Mouse (Mus musculus): ENCODE measurements at regions not wholly inside any gene's neighbourhood (a gene's known extent, or its start where the extent isn't known, plus 50 kb on each side); places are given as distances from the start of the nearest gene placed in this dataset.

GRCm38 (mm10) chr3:70097813-70098212 is 90.4 kb downstream of the Otol1 start:
- no peak for DNase-seq (ENCODE audit: low spot score in 2 of 2)

DNA sequence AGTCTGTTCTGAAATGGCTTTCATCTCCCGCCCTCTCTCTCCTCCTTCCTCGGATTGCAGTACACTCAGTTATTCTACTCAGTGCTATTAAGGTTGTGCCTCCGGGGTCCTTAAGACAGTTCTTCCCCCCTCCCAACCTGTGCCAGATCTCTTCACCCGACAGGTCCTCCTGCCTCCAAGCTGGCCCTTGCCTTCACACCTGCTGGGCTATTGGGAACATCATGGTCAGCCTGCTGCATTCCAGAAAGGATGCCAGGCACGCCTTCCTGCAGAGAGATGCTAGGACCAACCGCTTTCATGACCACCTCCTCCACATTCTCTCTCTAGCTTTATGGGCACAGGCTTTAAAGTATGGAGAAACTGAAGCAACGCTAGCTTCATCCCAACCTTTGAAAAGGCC is 94.7 kb downstream of the Otol1 start:
- DNase-seq (ENCODE audit: low spot score in 2 of 2): no peak

DNA sequence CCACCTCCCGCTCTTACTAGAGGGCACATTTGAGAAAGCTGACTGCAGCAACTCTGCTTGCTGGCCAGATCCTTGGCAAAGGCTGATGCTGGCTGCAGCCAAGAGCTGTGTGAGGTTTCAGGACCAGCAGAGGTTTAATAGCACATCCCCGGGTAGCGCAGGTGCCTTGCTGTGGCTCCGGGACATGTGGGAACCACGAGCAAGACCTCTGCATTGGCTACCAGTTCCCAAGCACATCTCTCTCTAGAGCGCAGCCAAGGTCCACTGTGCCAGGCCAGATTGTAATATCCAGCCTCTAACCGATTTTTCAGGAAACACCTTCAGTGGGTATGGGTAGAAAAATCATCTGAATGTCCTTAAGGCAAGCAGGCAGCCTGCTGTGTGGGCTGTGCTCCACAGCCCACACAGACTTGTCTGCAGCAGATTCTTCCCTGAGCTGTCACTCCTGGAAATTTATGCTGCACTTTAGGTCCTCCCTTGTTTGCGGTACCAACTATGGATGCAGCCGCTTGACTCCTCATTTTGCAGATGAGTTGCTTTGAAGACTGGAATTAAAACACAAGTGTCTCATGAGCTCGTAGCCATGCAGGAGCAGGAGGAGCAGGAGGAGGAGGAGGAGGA is 95.3 kb downstream of the Otol1 start:
- no peak for DNase-seq (ENCODE audit: low spot score in 2 of 2)

DNA sequence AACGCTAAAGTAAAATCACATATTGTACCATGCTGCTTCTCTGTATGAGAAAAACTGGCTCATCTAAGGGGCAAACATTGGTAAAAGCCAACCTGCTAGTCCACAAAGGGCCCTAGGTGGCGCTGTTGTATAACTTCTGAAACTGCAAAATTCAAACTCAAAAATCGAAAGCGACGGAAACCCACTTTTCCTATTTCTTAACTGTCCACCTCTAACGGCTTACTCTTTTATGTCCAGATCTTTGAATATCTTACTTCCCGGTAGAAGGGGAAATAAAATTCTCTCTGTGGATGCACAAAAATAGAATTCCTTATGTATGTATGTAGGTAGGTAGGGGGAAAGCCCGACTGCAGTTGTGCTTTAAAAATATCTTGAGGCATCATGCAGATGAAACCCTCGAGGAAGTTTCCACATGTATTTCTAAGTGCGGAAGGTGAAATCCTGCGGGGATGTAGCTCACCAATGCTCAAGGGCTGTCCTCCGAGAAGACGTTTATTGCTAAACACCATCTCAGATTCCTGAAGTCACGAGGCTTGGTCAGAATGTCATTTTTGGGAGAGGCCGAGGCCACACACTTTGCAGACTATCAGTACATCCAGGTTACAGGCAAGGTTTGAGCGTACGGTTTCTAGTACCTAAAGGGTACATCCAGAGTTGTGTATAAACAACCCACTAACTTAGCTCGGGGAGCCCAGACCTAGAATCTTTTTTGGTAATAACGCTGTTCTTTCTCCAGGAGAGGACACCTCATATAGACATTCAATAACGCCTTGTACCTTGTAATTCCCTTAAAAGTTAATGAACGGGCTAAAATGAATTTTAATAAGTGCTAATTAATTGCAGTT is 96.8 kb downstream of the Otol1 start:
- DNase-seq (ENCODE audit: low spot score in 2 of 2): peak; percentile 39 to 75

DNA sequence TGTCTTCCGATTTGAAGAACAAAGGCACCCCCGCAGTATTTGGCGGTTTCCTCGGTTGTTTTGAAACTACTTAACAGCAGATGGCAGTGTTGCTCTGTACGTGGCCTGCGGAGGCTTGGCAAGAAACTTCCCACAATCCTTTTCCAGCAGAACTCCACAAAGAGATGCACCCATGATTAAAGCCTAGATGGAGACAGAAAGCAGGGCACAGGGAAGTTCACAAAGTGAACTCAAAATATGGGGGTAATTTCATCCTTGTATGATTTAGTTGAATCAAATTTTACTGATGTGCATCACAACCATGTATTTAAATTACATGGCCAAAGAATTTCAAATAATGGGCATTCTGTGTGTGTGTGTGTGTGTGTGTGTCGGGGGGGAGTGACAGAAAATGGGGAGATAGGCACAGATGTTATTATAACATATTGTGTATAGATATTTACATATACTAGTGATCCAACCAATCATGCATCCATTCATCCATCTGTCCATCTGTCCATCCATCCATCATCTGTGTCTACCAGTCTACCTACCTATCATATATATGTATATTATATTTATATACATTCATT is 97.5 kb downstream of the Otol1 start:
- no peak for DNase-seq (ENCODE audit: low spot score in 2 of 2)

GRCm38 (mm10) chr3:70105561-70105960 is 98.1 kb downstream of the Otol1 start:
- no peak for DNase-seq (ENCODE audit: low spot score in 2 of 2)

GRCm38 (mm10) chr3:70106141-70106540 is 98.7 kb downstream of the Otol1 start:
- no peak for DNase-seq (ENCODE audit: low spot score in 2 of 2)

DNA sequence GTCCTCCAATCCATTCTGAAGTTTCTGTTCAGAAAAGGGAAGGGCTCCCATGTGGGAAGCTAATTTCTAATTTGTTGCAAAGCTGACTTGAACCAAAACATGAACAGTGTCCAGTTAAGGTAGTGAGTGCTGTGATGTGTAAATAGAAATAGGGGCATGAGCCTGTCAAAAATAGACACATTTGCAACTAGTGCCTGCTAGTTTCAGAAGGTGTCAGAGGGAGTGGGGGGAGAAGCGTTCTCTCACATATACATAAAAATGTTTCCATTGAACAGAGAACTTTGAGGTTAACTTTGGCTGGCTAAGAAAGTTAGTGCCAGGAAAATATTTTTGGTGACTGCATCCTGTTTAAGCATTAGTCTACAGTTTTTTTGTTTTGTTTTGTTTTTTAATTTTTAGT is 118.8 kb downstream of the Otol1 start:
- DNase-seq (ENCODE audit: low spot score in 2 of 2): no peak

DNA sequence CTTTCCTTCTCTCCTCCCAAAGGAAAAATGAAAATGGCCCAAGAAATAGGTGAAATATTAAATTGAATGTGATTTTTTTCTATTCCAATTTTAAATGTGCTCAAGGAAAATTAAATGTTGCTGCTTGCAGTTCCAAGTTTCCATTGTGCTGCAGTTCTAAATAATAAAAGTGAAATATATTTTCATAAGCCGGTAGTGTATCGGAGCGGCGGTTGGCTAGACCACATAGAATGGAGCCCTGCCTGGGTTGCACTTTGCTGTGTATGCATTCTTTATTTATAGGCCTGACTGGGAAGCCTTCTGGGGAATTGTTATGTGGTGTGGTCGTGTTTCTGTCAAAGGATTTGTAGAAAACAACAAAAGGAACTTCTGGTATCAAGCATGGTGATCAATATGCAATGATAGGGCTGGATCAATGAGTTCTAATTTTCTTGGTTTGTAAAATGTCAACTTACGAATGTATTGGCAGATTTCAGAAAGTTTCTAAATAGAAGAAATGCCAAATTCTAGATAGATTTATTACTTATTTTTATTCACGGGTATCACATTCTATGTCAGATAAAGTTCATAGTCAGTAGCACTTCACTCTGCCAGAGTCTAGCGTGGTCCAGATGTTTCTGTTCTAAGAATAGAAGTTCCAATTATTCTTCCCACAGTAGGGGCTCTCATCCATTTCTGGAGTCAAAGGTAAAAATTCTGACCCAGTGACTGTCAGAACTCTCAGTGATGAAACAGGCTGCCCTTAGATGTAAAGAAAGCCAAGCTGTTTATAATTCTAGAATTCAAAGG is 123.0 kb downstream of the Otol1 start:
- DNase-seq (ENCODE audit: low spot score in 2 of 2): no peak

DNA sequence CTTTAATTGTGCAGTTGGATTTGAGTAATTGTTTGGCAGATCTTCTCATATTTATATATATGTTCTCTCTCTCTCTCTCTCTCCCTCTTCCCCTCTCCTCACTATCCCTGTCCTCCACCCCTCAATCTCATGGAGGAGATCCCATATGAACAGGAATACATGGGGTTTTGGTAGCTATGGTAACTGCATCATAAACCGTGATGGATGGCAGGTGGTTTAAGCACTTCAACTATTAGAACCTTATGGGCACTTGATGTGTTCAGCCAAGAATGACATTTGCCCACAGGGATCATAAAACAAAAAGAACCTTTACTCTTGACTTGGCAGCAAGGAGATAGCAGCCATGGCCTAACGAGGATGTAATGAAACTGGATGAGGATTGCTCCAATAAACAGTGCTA is 127.5 kb downstream of the Otol1 start:
- DNase-seq (ENCODE audit: low spot score in 2 of 2): no peak

- DNase-seq (ENCODE audit: low spot score in 2 of 2): no peak
Measured at GRCm38 (mm10) chr3:70138488-70138887, 131.1 kb downstream of the Otol1 start.

- DNase-seq (ENCODE audit: low spot score in 2 of 2): no peak
Measured at GRCm38 (mm10) chr3:70138926-70139325, 131.5 kb downstream of the Otol1 start.

GRCm38 (mm10) chr3:70145728-70146127 is 138.3 kb downstream of the Otol1 start:
- DNase-seq (ENCODE audit: low spot score in 2 of 2): no peak

DNA sequence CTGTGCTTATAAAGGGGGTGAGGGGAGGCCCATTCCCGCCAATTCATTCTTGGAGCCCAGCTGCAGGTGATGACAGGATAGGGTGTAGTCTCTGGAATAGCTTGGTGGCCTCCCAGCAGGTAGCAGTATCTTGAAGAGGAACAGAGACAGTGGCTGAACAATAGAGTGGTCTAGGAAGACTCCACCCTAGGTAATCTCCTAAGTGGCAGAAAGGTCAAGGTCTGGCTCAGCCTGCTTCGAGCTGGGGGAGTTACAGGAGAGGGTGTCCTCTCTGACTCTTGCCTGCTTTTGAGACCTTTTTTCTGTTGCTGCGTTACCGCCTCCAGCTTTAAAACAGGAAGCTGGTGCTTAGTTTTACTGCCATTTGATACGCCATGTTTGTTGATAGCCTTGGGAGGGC is 143.7 kb downstream of the Otol1 start:
- DNase-seq (ENCODE audit: low spot score in 2 of 2): no peak

- no peak for DNase-seq (ENCODE audit: low spot score in 2 of 2)
Measured at GRCm38 (mm10) chr3:70160043-70160442, 152.6 kb downstream of the Otol1 start.

DNA sequence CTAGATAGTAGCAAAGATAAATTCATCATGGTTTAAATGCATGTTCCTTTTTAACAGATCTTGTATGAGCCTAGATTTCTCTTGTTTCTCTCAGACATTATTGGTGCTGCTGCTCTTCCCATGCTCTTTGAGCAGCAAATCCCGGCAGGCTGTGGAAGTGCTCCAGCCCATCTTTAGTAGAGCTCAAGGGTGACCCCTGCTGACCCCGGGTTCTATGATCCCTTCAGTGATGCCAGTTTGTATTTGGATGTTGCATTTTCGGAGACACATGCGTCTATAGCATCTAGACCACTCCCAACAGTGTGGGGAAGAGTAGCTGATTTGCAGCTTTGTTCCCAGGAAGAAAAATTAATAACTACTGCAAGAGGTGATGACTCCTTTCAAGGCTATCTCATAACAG is 164.3 kb downstream of the Otol1 start:
- no peak for DNase-seq (ENCODE audit: low spot score in 2 of 2)

- DNase-seq (ENCODE audit: low spot score in 2 of 2): no peak
Measured at GRCm38 (mm10) chr3:70176391-70176790, 169.0 kb downstream of the Otol1 start.

DNA sequence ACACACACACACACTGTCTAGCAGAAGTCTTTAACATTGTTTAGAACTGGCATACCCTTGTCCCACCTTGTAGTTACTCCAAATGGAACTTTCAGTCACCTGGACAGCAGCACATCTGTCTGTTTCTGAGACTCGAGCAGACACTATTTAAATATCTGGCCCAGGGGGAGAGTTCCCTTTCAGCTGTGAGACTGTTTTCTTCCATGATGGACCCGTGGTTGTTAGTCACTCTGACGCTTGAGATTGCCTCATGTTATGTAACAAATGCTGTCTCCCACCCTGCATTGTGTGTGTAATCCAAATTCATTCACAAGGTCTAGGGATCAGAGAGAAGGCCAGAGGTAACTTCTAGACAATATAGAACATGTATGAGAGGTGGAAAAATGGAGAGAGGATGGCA is 174.2 kb downstream of the Otol1 start:
- no peak for DNase-seq (ENCODE audit: low spot score in 2 of 2)

GRCm38 (mm10) chr3:70190741-70191140 is 183.3 kb downstream of the Otol1 start:
- DNase-seq (ENCODE audit: low spot score in 2 of 2): no peak

- DNase-seq (ENCODE audit: low spot score in 2 of 2): no peak
Measured at GRCm38 (mm10) chr3:70196671-70197070, 189.3 kb downstream of the Otol1 start.

DNA sequence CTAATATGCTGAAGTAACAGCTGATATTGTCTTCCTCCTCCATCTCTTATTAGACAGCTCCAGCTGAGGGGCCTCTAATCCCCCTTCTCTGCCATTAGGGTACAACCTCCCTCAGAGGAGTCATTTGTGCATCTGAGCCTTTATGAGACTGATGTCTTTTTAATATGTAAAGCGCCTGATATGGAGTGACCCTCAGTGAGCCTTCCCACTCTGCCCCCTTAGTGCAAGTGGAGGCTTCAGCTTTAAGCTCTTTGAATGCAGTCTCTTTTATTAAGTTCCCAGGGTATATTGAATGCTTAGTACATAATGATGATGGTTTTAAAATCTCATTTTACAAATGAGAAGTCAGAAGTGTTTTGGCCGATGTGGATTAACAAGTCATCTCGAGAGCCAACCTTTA is 191.5 kb downstream of the Otol1 start:
- DNase-seq (ENCODE audit: low spot score in 2 of 2): no peak

DNA sequence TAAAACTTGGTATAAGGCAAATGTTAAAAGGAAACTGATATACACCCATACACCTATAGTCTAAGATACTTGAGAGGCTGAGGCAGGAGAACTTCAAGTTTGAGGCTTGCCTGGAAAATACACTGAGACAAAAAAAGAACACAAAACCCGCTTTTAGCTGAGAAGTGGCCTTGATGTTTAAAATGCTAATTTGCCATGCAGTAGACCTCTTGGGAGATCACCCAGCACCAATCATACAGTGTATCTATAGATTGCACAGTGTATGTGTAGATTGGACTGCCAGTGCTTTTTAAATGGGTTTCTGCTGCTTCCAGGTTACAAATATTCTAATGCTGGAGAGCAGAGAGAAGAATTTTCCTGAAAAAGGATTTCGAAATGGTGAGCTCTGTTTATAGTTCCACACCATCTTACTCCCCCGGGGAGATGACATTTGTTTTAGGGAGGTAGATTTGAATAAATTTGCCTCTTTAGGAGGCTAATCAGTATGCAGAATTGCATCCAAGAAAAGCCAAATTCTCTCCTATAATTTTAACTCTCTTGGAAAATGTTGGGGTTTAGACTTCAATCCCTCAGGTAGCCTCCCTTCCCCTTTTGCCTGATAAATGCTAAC is 194.0 kb downstream of the Otol1 start:
- no peak for DNase-seq (ENCODE audit: low spot score in 2 of 2)

All from spleen, postnatal 4 days (tissue).